Mouse (Mus musculus) lung, postnatal 14 days (tissue): ENCODE data around the gene Emc9.
A peak's percentile ranks its signal among the peaks of the same experiment; 100 is the strongest.

Experiments
- DNase-seq: peaks from one replicate; pipeline ENCODE4 v3.0.0; 2021

Gene Emc9

DNA sequence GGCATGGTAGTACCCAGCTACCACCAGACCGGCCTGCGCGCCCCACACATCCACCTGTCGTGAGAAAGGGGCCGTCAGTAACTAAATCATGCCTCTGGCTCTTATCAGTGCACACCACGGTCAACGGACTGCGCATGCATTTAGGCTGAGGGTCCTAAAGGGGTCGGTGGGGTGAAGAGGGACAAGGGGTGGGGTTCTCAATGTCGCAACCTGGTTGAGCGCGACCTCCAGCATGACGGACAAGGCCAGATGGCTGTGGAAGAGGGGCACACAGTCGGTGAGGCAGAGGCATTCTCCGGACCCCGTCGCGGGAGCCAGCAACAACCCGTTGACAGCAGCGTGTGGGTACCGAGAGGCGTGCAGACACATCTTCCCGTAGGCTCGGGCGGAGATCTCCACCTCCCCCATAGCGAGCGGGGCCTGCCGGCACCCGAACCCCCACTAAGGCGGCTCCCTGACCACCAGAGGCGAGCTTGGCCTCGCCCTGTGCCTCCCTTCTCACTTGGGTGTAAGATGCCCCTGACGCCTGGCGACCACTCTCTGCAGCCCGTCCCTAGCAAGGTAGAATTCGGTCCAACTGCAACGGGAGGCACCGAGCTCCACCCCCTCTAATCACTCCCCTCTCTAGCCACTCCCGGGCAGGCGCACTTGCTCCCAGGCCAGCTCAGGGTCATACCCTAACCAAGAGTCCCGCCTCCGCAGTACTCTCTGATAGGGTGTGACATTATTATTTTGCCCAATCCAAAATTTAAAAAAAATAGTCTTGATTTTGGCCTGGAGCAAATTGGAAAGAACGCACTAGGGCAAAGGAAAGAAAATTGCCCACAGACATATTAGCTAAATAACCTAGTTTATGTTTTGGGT, at the start of gene Emc9:
Emc9 (minus strand) TSS at position 601 of the 864 bp plus-strand sequence.
- peak; percentile 82 for DNase-seq

GRCm38 (mm10) chr14:55629312-55629711, 44.2 kb upstream of the Emc9 start:
- DNase-seq: peak; percentile 73

- no peak for DNase-seq
Measured at GRCm38 (mm10) chr14:55628077-55628827, 43.1 kb upstream of the Emc9 start.

DNA sequence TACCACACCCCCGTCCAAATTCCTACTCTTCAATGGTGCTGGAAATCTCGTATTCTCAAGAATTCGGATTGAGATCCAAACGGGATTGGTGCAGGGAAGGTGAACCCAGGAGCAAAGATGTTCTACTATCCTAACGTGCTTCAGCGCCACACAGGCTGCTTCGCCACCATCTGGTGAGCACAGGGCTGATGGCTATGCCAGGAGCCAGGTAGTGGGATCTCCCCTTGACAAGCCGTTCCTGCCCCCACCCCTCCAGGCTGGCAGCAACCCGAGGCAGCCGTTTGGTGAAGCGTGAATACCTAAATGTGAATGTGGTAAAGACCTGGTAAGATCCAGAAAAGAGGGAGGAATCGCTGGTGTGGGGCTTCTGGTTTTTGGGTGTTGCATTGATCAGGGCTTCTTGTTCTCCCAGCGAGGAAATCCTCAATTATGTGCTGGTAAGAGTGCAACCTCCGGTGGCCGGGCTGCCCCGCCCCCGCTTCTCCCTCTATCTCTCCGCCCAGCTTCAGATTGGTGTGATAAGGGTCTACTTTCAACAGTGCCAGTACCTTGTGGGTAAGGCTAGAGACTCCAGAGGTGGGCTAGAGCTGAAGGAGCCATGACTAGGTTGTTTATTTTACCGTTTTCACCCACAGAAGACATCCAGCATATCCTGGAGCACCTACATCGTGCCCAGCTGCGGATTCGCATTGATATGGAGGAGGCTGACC, 33.5 kb upstream of the Emc9 start:
- DNase-seq: no peak

DNA sequence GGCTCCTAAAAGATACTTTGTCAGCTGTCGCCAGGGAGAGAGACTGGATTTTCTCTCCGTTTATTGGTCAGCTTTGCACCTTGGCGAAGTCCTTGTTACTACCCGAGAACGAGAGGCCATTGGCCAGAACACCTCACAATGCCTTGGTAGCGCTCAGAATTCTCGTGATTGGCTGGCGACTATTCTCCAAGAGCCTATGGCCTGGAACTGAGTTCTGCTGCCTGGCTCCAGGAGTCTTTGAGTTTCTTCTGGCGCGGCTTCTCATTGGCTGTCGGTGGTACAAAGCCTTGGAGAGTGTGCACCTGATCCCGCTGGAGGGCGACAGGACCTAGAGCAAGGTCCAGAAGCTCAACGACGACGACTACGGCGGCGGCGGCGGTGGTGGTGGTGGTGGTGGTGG, 32.7 kb upstream of the Emc9 start, which contains the start of gene Rec8:
Rec8 (plus strand) TSS at position 216 of the 400 bp plus-strand sequence.
- DNase-seq: peak; percentile 35

DNA sequence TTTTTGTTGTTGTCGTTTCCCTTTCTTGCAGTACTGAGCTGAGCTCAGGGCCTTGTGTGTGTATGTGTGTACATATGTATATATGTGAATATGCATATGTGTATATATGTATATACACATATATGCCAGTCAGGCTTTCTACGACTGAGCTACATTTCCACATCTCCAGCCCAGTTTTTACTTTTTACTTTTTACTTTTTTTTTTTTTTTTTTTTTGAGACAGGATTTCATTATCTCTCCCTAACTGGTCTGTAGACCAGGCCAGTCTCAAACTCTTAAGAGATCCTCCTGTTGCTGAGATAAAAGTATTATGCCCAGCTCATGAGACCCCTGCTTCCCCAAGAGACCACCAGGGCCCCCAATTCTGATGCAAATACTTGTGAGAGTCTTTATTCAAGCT, 31.7 kb upstream of the Emc9 start:
- no peak for DNase-seq

DNA sequence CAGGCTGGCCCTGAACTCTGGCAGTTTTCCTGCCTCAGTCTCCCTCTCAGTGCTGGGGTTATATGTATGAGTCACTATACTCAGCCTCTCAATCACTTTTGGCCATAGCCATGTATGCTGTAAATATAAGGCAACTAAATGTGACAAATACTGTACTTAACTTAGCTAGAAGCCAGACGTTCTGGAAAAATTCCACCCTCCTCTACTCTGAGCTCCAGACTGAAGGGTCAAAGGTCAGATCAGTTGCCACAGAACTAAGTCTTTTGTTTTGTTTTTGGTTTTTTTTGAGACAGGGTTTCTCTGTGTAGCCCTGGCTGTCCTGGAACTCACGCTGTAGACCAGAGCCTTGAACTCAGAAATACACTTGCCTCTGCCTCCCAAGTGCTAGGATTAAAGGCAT, 30.8 kb upstream of the Emc9 start:
- DNase-seq: no peak

- no peak for DNase-seq
Measured at GRCm38 (mm10) chr14:55614565-55615178, 29.6 kb upstream of the Emc9 start.

- no peak for DNase-seq
Measured at GRCm38 (mm10) chr14:55613346-55613745, 28.2 kb upstream of the Emc9 start.

DNA sequence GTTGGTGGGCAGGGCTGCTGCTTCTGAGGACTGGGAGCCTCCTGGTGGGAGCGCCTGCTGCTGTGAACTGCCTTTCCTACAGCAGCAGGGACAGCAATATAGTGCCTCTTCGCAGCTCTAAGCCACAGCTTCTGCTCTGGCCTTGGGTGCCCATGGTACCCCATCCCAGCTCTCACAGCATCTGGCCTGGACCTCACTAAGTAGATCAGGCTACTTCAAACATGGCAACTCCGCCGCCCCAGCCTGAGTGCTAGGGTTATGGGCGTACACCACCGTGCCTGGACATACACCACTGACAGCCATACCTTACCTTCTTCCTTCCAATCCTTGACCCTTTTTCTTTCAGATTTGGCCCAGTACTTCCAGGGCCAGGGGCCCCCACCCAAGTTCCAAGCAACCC, 23.2 kb upstream of the Emc9 start:
- DNase-seq: no peak

GRCm38 (mm10) chr14:55605743-55606459, 20.8 kb upstream of the Emc9 start:
- no peak for DNase-seq

DNA sequence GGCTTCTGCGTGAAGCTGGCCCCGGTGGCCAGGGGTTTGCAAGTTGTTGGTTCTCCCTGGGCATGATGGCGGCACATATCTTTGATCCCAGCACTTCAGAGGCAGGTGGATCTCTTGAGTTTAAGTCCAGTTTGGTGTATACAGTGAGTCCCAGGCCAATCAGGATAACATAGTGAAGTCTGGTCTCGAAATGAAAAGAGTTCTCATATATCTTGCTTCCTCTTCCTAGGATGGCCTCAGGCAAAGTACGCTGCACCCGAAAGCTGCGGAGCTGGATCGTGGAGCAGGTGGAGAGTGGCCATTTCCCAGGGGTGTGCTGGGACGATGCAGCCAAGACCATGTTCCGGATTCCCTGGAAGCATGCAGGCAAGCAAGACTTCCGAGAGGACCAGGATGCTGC, 19.7 kb upstream of the Emc9 start:
- DNase-seq: no peak

DNA sequence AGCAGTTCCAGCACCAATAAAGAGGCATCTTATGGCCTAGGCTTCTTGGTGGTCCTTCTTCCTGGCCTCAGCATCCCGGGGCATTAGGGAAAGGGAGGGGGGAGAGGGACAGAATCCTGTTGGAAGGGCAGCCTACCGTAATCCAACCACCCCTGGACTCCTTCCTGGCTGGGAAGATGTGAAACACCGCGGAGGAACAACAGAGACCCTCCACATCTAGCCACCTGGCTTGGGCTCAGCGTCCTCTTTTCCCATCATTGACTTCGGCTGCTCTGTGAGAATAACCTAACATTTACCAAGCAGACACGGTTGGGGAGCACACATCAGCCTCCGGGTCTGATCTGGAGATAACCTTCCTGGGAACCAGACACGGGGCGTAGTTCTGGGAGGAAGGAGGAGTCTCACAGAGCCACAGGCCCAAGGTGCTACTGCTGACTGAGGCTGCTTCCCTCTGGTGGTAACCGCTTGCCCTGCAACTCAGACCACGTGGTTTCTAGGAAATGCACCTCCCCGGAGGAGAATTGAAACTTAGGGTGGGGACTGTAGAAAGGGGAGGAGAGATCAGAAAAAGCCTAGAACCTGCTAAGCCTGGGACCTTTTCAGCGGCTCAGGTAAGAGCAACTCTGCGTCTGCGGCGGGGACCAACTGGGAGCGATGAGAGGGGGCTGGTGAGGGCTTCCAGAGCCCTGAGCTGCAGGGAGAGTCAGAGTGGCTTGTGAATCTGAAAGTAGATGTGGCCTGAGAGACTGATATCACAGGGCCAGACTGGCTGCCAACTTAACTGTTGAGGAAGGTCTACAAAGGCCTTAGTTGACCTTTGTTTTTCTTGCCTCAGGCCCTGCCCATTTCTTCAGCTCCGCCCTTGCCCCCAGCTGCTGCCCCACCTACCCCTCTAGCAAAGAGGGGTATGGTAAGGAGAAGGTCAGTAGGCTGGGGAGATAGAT, 18.8 kb upstream of the Emc9 start:
- peak; percentile 94 for DNase-seq

DNA sequence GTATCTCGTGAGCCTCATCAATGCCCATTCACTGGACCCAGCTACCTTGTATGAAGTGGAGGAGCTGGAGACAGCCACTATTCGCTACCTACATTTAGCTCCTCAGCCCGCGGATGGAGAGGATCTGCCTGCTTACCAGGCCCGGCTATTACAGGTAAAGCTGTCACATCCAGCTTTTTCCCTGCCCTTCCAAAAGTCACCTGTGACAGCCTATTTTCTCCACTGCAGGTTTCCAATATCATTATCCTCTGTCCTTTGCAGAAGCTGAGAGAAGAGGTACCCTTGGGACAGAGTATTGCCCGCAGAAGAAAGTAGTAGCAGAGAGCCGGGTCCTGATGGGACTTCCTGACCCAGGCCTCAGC, 18.1 kb upstream of the Emc9 start, which contains the start of gene Irf9:
Irf9 (plus strand) TSS at position 301 of the 362 bp plus-strand sequence.
- no peak for DNase-seq

DNA sequence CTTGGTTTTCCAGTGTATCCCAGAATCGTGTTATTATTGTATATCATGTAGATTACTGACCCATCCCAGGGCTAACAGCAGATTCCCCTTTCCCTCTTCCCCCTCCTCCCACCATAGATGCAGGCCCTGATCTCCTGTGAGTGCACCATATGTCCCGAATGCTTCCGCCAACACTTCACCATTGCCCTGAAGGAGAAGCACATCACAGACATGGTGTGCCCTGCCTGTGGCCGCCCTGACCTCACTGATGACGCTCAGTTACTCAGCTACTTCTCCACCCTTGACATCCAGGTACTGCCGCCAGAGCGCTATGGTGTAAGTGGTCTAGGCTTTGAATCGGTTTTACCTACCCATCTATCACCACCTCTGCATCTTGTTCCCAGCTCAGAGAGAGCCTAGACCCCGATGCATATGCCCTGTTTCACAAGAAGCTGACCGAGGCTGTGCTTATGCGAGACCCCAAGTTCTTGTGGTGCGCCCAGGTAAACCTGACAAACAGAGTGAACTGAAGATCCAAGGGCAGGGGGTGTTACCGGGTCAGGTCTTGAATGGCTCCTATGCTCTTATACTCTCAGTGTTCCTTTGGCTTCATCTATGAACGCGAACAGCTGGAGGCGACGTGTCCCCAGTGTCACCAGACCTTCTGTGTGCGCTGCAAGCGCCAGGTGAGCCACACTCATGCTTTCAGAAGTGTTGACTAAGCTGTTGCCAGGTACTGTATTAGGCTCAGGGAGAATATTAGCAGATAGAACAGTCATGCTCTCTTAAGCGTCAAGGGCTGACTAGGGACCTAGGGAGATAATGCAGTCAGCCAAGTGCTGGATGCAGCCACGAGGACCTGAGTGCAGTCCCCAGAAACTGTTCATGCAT, 13.7 kb upstream of the Emc9 start:
- DNase-seq: no peak

DNA sequence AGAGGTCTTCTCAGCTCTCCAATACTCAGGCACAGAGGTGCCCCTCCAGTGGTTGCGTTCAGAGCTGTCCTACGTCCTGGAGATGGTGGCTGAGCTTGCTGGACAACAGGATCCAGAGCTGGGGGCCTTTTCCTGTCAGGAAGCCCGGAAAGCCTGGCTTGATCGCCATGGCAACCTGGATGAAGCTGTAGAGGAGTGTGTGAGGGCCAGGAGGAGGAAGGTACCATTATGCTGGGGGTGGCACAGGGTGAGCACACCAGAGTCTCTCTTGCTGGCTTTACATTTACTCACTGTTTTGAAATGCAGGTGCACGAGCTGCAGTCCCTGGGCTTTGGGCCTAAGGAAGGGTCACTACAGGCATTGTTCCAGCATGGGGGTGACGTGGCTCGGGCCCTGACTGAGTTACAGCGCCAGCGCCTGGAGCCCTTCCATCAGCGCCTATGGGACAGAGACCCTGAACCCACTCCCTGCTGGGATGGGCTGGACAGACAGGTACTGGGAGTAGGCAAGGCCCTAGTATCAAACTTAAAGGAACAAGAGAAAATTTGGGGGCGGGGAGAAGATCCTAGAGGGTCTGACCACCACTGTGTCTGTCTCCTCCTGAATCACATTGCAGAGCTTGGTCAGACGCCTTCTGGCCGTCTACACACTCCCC, 11.1 kb upstream of the Emc9 start:
- DNase-seq: no peak

DNA sequence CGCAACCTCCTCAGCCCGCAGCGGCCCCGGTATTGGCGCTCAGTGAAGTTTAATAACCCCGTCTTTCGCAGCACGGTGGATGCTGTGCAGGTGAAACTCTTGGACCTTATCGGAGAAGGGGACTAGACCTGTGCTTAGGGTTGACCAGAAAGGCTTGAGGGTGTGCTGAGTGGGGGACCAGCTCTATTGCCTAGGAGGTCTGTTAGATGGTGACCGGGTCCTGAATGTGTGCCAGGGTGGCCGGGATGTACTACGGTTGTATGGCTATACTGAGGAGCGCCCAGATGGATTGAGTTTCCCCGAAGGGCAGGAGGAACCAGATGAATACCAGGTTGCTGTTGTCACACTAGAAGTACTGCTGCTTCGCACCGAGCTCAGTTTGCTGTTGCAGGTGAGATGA, 7.1 kb upstream of the Emc9 start:
- no peak for DNase-seq

DNA sequence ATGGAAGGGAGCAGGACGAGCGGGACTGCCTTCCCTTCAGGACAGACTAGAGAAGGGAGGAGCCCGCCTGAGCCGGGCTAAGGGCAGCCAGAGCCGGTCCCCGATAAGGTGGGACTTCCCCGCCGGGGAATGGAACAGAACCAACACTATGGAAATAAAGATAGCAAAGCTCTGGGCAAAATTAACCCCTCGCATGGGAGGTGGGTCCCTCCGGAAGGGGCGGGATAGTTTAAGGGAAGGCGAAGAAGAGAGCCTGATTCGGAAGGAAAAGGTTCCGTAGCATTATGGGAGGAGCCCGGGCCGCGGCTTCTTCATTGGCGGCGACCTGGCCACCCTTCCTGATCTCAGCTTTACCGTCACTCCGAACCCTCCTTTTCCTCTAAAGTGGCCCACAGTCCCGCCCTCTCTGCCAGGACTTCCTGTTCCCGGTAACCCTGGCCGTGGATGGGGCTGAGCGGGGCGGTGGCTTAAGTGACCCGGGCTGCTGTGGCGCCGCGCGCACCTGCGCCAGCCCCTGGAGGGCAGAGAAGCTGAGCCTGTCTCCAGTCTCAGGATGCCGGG, 6.3 kb upstream of the Emc9 start, which contains the start of gene Rnf31:
Rnf31 (plus strand) TSS at position 378 of the 561 bp plus-strand sequence.
- DNase-seq: peak; percentile 95

- peak; percentile 94 for DNase-seq
Measured at GRCm38 (mm10) chr14:55590748-55591330, 5.7 kb upstream of the Emc9 start, which contains the start of gene Psme2. Gene Psme2 (minus strand): TSS chr14:55591113.
